Mouse (Mus musculus): Measurements from ENCODE around the gene Parvg. TPM values are rescaled to one million over a fixed set of nuclear protein-coding genes. Genes with fewer than 3 reads are reported as not detected.
"Not testable (repeated sequence)": the region's sequence is repeated elsewhere in the genome, so short reads cannot be mapped to it uniquely, and the experiment has no call there.

Gene Parvg
- 1.3 and 1.5 TPM in 2 replicates for polyA plus RNA-seq (2015; fragmentation: Nextera tagmentation; extraction: Ambion mirVana)

GRCm38 (mm10) chr15:84323966-84324869 is at the start of gene Parvg:
TSS of gene Parvg (plus strand) at chr15:84324026.
- H3K27me3 ChIP-seq: no peaks in the 10 kb centered on the region
- 78% methylated on average over 10 of the region's 10 CpGs for WGBS

GRCm38 (mm10) chr15:84276066-84276465 is 47.8 kb upstream of the Parvg start:
- Histone ChIP-seq H3K9me3 (no peaks in the 10 kb centered on the region), H3K4me3 (no peak overlapping the region), H3K36me3 (no peaks in the 10 kb centered on the region), H3K27me3 (no peaks in the 10 kb centered on the region), H3K27ac (no peak overlapping the region), H3K9ac (no peak overlapping the region), H3K4me1 (0 out of 2 replicates have a peak, but pooled peaks cover 7% of the 10 kb centered on the region), H3K4me2 (no peak overlapping the region)
- ATAC-seq (ENCODE audit: insufficient number of reproducible peaks, insufficient read depth, low FRiP score, low TSS enrichment, low read depth): no peak
- 70% methylated on average over 4 of the region's 4 CpGs for WGBS

More at GRCm38 (mm10) chr15:84323966-84324869, at the start of gene Parvg:
- no peak for ATAC-seq (ENCODE audit: insufficient number of reproducible peaks, insufficient read depth, low FRiP score, low TSS enrichment, low read depth)
- Histone ChIP-seq H3K4me1 (peaks cover 3% of the 10 kb centered on the region), H3K9ac (no peak within 1 kb of the TSS), H3K36me3 (no peaks in the 10 kb centered on the region), H3K4me3 (no peak within 1 kb of the TSS), H3K4me2 (no peak within 1 kb of the TSS), H3K27ac (no peak within 1 kb of the TSS), H3K9me3 (no peaks in the 10 kb centered on the region)

- Histone ChIP-seq H3K27ac (no peak overlapping the region), H3K4me1 (0 out of 2 replicates have a peak, but pooled peaks cover 7% of the 10 kb centered on the region), H3K9ac (no peak overlapping the region; the same call in 1 of the 2 replicates), H3K27me3 (no peaks in the 10 kb centered on the region), H3K4me2 (no peak overlapping the region), H3K9me3 (no peaks in the 10 kb centered on the region), H3K4me3 (no peak overlapping the region), H3K36me3 (no peaks in the 10 kb centered on the region)
- 88% methylated on average over 7 of the region's 7 CpGs for WGBS
- no peak for ATAC-seq (ENCODE audit: insufficient number of reproducible peaks, insufficient read depth, low FRiP score, low TSS enrichment, low read depth)
Measured at GRCm38 (mm10) chr15:84278091-84278490, 45.7 kb upstream of the Parvg start.

GRCm38 (mm10) chr15:84278656-84279055 is 45.2 kb upstream of the Parvg start:
- 44% methylated on average over 7 of the region's 7 CpGs for WGBS
- H3K36me3 ChIP-seq: no peaks in the 10 kb centered on the region

GRCm38 (mm10) chr15:84280309-84280708 is 43.5 kb upstream of the Parvg start:
- Histone ChIP-seq H3K4me1 (0 out of 2 replicates have a peak, but pooled peaks cover 11% of the 10 kb centered on the region), H3K27me3 (no peaks in the 10 kb centered on the region), H3K9ac (no peak overlapping the region), H3K4me3 (no peak overlapping the region), H3K36me3 (no peaks in the 10 kb centered on the region), H3K4me2 (no peak overlapping the region), H3K9me3 (peaks cover 4% of the 10 kb centered on the region; the same call in 1 of the 2 replicates), H3K27ac (no peak overlapping the region)
- 76% methylated on average over 8 of the region's 8 CpGs for WGBS
- no peak for ATAC-seq (ENCODE audit: insufficient number of reproducible peaks, insufficient read depth, low FRiP score, low TSS enrichment, low read depth)

More at GRCm38 (mm10) chr15:84278656-84279055, 45.2 kb upstream of the Parvg start:
- no peak for ATAC-seq (ENCODE audit: insufficient number of reproducible peaks, insufficient read depth, low FRiP score, low TSS enrichment, low read depth)
- H3K4me2 ChIP-seq: no peak overlapping the region
- no peak overlapping the region for H3K4me3 ChIP-seq
- no peaks in the 10 kb centered on the region for H3K27me3 ChIP-seq
- H3K9ac ChIP-seq: no peak overlapping the region; the same call in 1 of the 2 replicates
- no peak overlapping the region for H3K27ac ChIP-seq
- 0 out of 2 replicates have a peak, but pooled peaks cover 7% of the 10 kb centered on the region for H3K4me1 ChIP-seq
- no peaks in the 10 kb centered on the region for H3K9me3 ChIP-seq

- H3K27me3 ChIP-seq: no peaks in the 10 kb centered on the region
- H3K27ac ChIP-seq: no peak overlapping the region
- no peak overlapping the region for H3K9ac ChIP-seq
- no peak for ATAC-seq (ENCODE audit: insufficient number of reproducible peaks, insufficient read depth, low FRiP score, low TSS enrichment, low read depth)
- no peak overlapping the region for H3K4me3 ChIP-seq
- whole genome bisulfite sequencing: 88% methylated on average over 11 of the region's 11 CpGs
- peaks cover 4% of the 10 kb centered on the region; the same call in 1 of the 2 replicates for H3K9me3 ChIP-seq
- H3K4me2 ChIP-seq: no peak overlapping the region
- no peaks in the 10 kb centered on the region for H3K36me3 ChIP-seq
- H3K4me1 ChIP-seq: 0 out of 2 replicates have a peak, but pooled peaks cover 11% of the 10 kb centered on the region
Measured at GRCm38 (mm10) chr15:84280712-84281347, 43.0 kb upstream of the Parvg start.

GRCm38 (mm10) chr15:84282206-84283085 is 41.4 kb upstream of the Parvg start:
- no peak overlapping the region for H3K4me2 ChIP-seq
- H3K27me3 ChIP-seq: no peaks in the 10 kb centered on the region
- H3K9me3 ChIP-seq: peaks cover 4% of the 10 kb centered on the region; the same call in 1 of the 2 replicates
- no peak overlapping the region for H3K4me3 ChIP-seq
- H3K36me3 ChIP-seq: no peaks in the 10 kb centered on the region
- 76% methylated on average over 20 of the region's 20 CpGs for WGBS
- no peak for ATAC-seq (ENCODE audit: insufficient number of reproducible peaks, insufficient read depth, low FRiP score, low TSS enrichment, low read depth)
- H3K27ac ChIP-seq: no peak overlapping the region
- H3K9ac ChIP-seq: no peak overlapping the region
- H3K4me1 ChIP-seq: 0 out of 2 replicates have a peak, but pooled peaks cover 11% of the 10 kb centered on the region

- 0 out of 2 replicates have a peak, but pooled peaks cover 5% of the 10 kb centered on the region for H3K4me1 ChIP-seq
- no peak overlapping the region for H3K4me3 ChIP-seq
- H3K27ac ChIP-seq: no peak overlapping the region
- no peaks in the 10 kb centered on the region for H3K27me3 ChIP-seq
- no peak overlapping the region for H3K9ac ChIP-seq
- no peak overlapping the region for H3K4me2 ChIP-seq
- no peak for ATAC-seq (ENCODE audit: insufficient number of reproducible peaks, insufficient read depth, low FRiP score, low TSS enrichment, low read depth)
- no peaks in the 10 kb centered on the region for H3K36me3 ChIP-seq
- H3K9me3 ChIP-seq: peaks cover 4% of the 10 kb centered on the region; the same call in 1 of the 2 replicates
- 60% methylated on average over 5 of the region's 5 CpGs for WGBS
Measured at GRCm38 (mm10) chr15:84284059-84284458, 39.8 kb upstream of the Parvg start.

GRCm38 (mm10) chr15:84285453-84285852 is 38.4 kb upstream of the Parvg start:
- WGBS: 63% methylated on average over 7 of the region's 7 CpGs
- ATAC-seq (ENCODE audit: insufficient number of reproducible peaks, insufficient read depth, low FRiP score, low TSS enrichment, low read depth): no peak
- no peaks in the 10 kb centered on the region for H3K27me3 ChIP-seq

GRCm38 (mm10) chr15:84288953-84289352 is 34.9 kb upstream of the Parvg start:
- not testable (repeated sequence) for H3K4me3 ChIP-seq; H3K9ac ChIP-seq; H3K9me3 ChIP-seq; H3K27ac ChIP-seq; H3K36me3 ChIP-seq; ATAC-seq (ENCODE audit: insufficient number of reproducible peaks, insufficient read depth, low FRiP score, low TSS enrichment, low read depth); H3K27me3 ChIP-seq; H3K4me2 ChIP-seq
- H3K4me1 ChIP-seq: peaks cover 12% of the 10 kb centered on the region
- 91% methylated on average over 1 of the region's 1 CpGs for WGBS

More at GRCm38 (mm10) chr15:84285453-84285852, 38.4 kb upstream of the Parvg start:
- Histone ChIP-seq H3K4me3 (no peak overlapping the region), H3K9ac (no peak overlapping the region), H3K27ac (no peak overlapping the region), H3K4me2 (no peak overlapping the region), H3K4me1 (0 out of 2 replicates have a peak, but pooled peaks cover 5% of the 10 kb centered on the region), H3K36me3 (no peaks in the 10 kb centered on the region), H3K9me3 (peaks cover 4% of the 10 kb centered on the region; the same call in 1 of the 2 replicates)

- H3K27me3 ChIP-seq: no peaks in the 10 kb centered on the region
- no peak overlapping the region for H3K27ac ChIP-seq
- no peak for ATAC-seq (ENCODE audit: insufficient number of reproducible peaks, insufficient read depth, low FRiP score, low TSS enrichment, low read depth)
- peaks cover 8% of the 10 kb centered on the region for H3K4me1 ChIP-seq
- H3K36me3 ChIP-seq: no peaks in the 10 kb centered on the region
- H3K4me3 ChIP-seq: no peak overlapping the region
- no peaks in the 10 kb centered on the region for H3K9me3 ChIP-seq
- WGBS: 87% methylated on average over 5 of the region's 5 CpGs
- H3K4me2 ChIP-seq: no peak overlapping the region
- H3K9ac ChIP-seq: no peak overlapping the region
Measured at GRCm38 (mm10) chr15:84291097-84291496, 32.7 kb upstream of the Parvg start.
